In genomic region chr7:27606481-27607254, GRCm38 (mm10) we compare ENCODE assay signal across 11 mouse cellular contexts. TPM values are rescaled to one million over a fixed set of nuclear protein-coding genes. Genes with fewer than 3 reads are reported as not detected.
DNase-seq lines count a peak whose midpoint lies in the region; ATAC-seq and TF ChIP-seq lines count a peak whose summit lies in the region.
"Had no signal": no experiment of that assay in that cellular context is flagged by ENCODE, and none has a peak within 500 bp of the region (broad histone marks: within the 10 kb centered on the region; RNA-seq: fewer than 3 reads in every experiment).

No protein-coding gene starts in this region.

- 0 out of 2 replicates have a peak, but pooled peaks have one; percentile 29 for ATAC-seq in heart, embryonic 11.5 days (replicated peaks; ENCODE audit: insufficient number of reproducible peaks, low FRiP score, low TSS enrichment)
- ATAC-seq in lung, embryonic 14.5 days (ENCODE audit: insufficient read depth), result 0 out of 2 replicates have a peak, but pooled peaks have one; percentile 36
- 0 out of 2 replicates have a peak, but pooled peaks have one; percentile 35 for ATAC-seq in embryonic facial prominence, embryonic 15.5 days (ENCODE audit: insufficient number of reproducible peaks, low FRiP score, low TSS enrichment, low read depth)
- ATAC-seq in neural tube, embryonic 13.5 days (ENCODE audit: low read depth), result no peak
- ATAC-seq: activated CD4-positive, CD25-positive, alpha-beta regulatory T cell, adult 4 months had no signal

- peak overlapping the region; percentile 84 for H3K27ac ChIP-seq in heart, embryonic 11.5 days (ENCODE audit: low read depth, low read length)
- no peak overlapping the region for H3K27ac ChIP-seq in lung, embryonic 14.5 days (ENCODE audit: low read depth)
- H3K27ac ChIP-seq in embryonic facial prominence, embryonic 15.5 days (replicated peaks), result peak overlapping the region; percentile 48
- peak overlapping the region; percentile 39 for H3K27ac ChIP-seq in neural tube, embryonic 13.5 days (replicated peaks)

- H3K9me3 ChIP-seq in heart, embryonic 11.5 days (replicated peaks; ENCODE audit: control insufficient read depth, low read length), result no peaks in the 10 kb centered on the region
- H3K9me3 ChIP-seq in lung, embryonic 14.5 days (ENCODE audit: low read depth, low read length), result no peaks in the 10 kb centered on the region
- H3K9me3 ChIP-seq in embryonic facial prominence, embryonic 15.5 days (replicated peaks), result no peaks in the 10 kb centered on the region
- H3K9me3 ChIP-seq in neural tube, embryonic 13.5 days, result no peaks in the 10 kb centered on the region

- WGBS in heart, embryonic 11.5 days (ENCODE audit: insufficient replicate concordance), result 46% methylated on average over 10 of the region's 10 CpGs
- WGBS in lung, embryonic 14.5 days, result 44% methylated on average over 10 of the region's 10 CpGs
- 62% methylated on average over 10 of the region's 10 CpGs for WGBS in embryonic facial prominence, embryonic 15.5 days
- 58% methylated on average over 10 of the region's 10 CpGs for WGBS in neural tube, embryonic 13.5 days

- H3K4me3 ChIP-seq in heart, embryonic 11.5 days (ENCODE audit: low read depth, low read length), result no peak overlapping the region
- no peak overlapping the region for H3K4me3 ChIP-seq in lung, embryonic 14.5 days (ENCODE audit: low read depth, low read length)
- no peak overlapping the region for H3K4me3 ChIP-seq in embryonic facial prominence, embryonic 15.5 days (replicated peaks)
- H3K4me3 ChIP-seq in neural tube, embryonic 13.5 days, result no peak overlapping the region

- H3K36me3 ChIP-seq in heart, embryonic 11.5 days (ENCODE audit: control insufficient read depth, insufficient read depth, low read length), result peaks cover 4% of the 10 kb centered on the region; the same call in 1 of the 2 replicates
- H3K36me3 ChIP-seq in lung, embryonic 14.5 days (ENCODE audit: insufficient read depth), result peaks cover 35% of the 10 kb centered on the region
- peaks cover 18% of the 10 kb centered on the region for H3K36me3 ChIP-seq in embryonic facial prominence, embryonic 15.5 days
- peaks cover 23% of the 10 kb centered on the region for H3K36me3 ChIP-seq in neural tube, embryonic 13.5 days

- TF ChIP-seq CTCF in lung, embryonic 14.5 days (IDR thresholded peaks at IDR 0.05; ENCODE audit: low read depth), result no peak

- no peak for DNase-seq in heart, postnatal 25 days (ENCODE audit: low spot score)
- no peak for DNase-seq in lung, embryonic 14.5 days
- no peak for DNase-seq in lung, postnatal 25 days (ENCODE audit: low spot score)
- DNase-seq in layer of hippocampus, adult 9-11 months, result no peak
- DNase-seq in Muller cell, postnatal 12 days (ENCODE audit: inconsistent ontology term), result no peak
- DNase-seq: thymus, postnatal 14 days had no signal

- H3K4me1 ChIP-seq in heart, embryonic 11.5 days (ENCODE audit: control insufficient read depth, insufficient read depth, low read length), result peaks cover 75% of the 10 kb centered on the region
- H3K4me1 ChIP-seq in lung, embryonic 14.5 days (ENCODE audit: insufficient read depth), result peaks cover 34% of the 10 kb centered on the region
- H3K4me1 ChIP-seq in embryonic facial prominence, embryonic 15.5 days, result peaks cover 47% of the 10 kb centered on the region
- peaks cover 61% of the 10 kb centered on the region for H3K4me1 ChIP-seq in neural tube, embryonic 13.5 days (replicated peaks)

- peak overlapping the region; percentile 54 for H3K9ac ChIP-seq in heart, embryonic 11.5 days (ENCODE audit: low read depth, low read length)
- peak overlapping the region; percentile 20; the same call in 1 of the 2 replicates for H3K9ac ChIP-seq in lung, embryonic 14.5 days
- H3K9ac ChIP-seq in embryonic facial prominence, embryonic 15.5 days, result no peak overlapping the region
- H3K9ac ChIP-seq in neural tube, embryonic 13.5 days, result no peak overlapping the region

- H3K27me3 ChIP-seq in heart, embryonic 11.5 days (ENCODE audit: control insufficient read depth, insufficient read depth, low read length), result no peaks in the 10 kb centered on the region
- H3K27me3 ChIP-seq in lung, embryonic 14.5 days (ENCODE audit: insufficient read depth, low read length), result no peaks in the 10 kb centered on the region
- H3K27me3 ChIP-seq in embryonic facial prominence, embryonic 15.5 days, result no peaks in the 10 kb centered on the region
- no peaks in the 10 kb centered on the region for H3K27me3 ChIP-seq in neural tube, embryonic 13.5 days

- H3K4me2 ChIP-seq in heart, embryonic 11.5 days, result peak overlapping the region; percentile 47; the same call in 1 of the 2 replicates
- peak overlapping the region; percentile 3; the same call in 1 of the 2 replicates for H3K4me2 ChIP-seq in lung, embryonic 14.5 days
- no peak overlapping the region for H3K4me2 ChIP-seq in embryonic facial prominence, embryonic 15.5 days (replicated peaks)
- H3K4me2 ChIP-seq in neural tube, embryonic 13.5 days, result no peak overlapping the region

- intact Hi-C loops in heart, postnatal 25 days (cut with DNase I), result no loop called here

RNA-seq across cellular contexts. Expression of gene Akt2, which starts 15.3 kb away (rescaled TPM):
- 72.1 and 78.0 TPM in 2 replicates for polyA plus RNA-seq in heart, embryonic 11.5 days (2014; fragmentation: Nextera tagmentation; extraction: Ambion mirVana)
- 100 to 1,000 TPM; 166 to 177 TPM for total RNA-seq in heart, postnatal 25 days (2021)
- 92.6 and 98.9 TPM in 2 replicates for polyA plus RNA-seq in lung, embryonic 14.5 days (2014; fragmentation: Nextera tagmentation; extraction: Ambion mirVana)
- 114 and 117 TPM in 2 replicates for polyA plus RNA-seq in embryonic facial prominence, embryonic 15.5 days (2015; fragmentation: Nextera tagmentation; extraction: Ambion mirVana)
- 59.6 and 66.2 TPM in 2 replicates for polyA plus RNA-seq in neural tube, embryonic 13.5 days (2015; fragmentation: Nextera tagmentation; extraction: Ambion mirVana)

RNA-seq across cellular contexts. Expression of gene Ttc9b, which starts 47.0 kb away (rescaled TPM):
- not detected in 2 replicates for polyA plus RNA-seq in heart, embryonic 11.5 days (2014; fragmentation: Nextera tagmentation; extraction: Ambion mirVana)
- total RNA-seq in heart, postnatal 25 days (2021), result not detected
- 0.32 and 0.41 TPM in 2 replicates for polyA plus RNA-seq in lung, embryonic 14.5 days (2014; fragmentation: Nextera tagmentation; extraction: Ambion mirVana)
- polyA plus RNA-seq in embryonic facial prominence, embryonic 15.5 days (2015; fragmentation: Nextera tagmentation; extraction: Ambion mirVana), result 0.60 and 1.3 TPM in 2 replicates
- polyA plus RNA-seq in neural tube, embryonic 13.5 days (2015; fragmentation: Nextera tagmentation; extraction: Ambion mirVana), result 45.8 and 54.8 TPM in 2 replicates
- polyA plus RNA-seq: activated CD4-positive, CD25-positive, alpha-beta regulatory T cell, adult 4 months; gonadal fat pad, adult 2 months had no signal

RNA-seq across cellular contexts. Expression of gene 2310022A10Rik, which starts 53.6 kb away (rescaled TPM):
- 22.5 and 29.3 TPM in 2 replicates for polyA plus RNA-seq in heart, embryonic 11.5 days (2014; fragmentation: Nextera tagmentation; extraction: Ambion mirVana)
- total RNA-seq in heart, postnatal 25 days (2021), result 10 to 100 TPM; 64.6 to 71.9 TPM
- polyA plus RNA-seq in lung, embryonic 14.5 days (2014; fragmentation: Nextera tagmentation; extraction: Ambion mirVana), result 20.6 and 25.4 TPM in 2 replicates
- polyA plus RNA-seq in embryonic facial prominence, embryonic 15.5 days (2015; fragmentation: Nextera tagmentation; extraction: Ambion mirVana), result 36.4 and 38.0 TPM in 2 replicates
- polyA plus RNA-seq in neural tube, embryonic 13.5 days (2015; fragmentation: Nextera tagmentation; extraction: Ambion mirVana), result 30.9 and 31.9 TPM in 2 replicates

RNA-seq across cellular contexts. Expression of gene Pld3, which starts 53.6 kb away (rescaled TPM):
- polyA plus RNA-seq in heart, embryonic 11.5 days (2014; fragmentation: Nextera tagmentation; extraction: Ambion mirVana), result 59.5 and 64.2 TPM in 2 replicates
- 10 to 100 TPM; 23.3 to 27.1 TPM for total RNA-seq in heart, postnatal 25 days (2021)
- polyA plus RNA-seq in lung, embryonic 14.5 days (2014; fragmentation: Nextera tagmentation; extraction: Ambion mirVana), result 56.7 and 57.4 TPM in 2 replicates
- polyA plus RNA-seq in embryonic facial prominence, embryonic 15.5 days (2015; fragmentation: Nextera tagmentation; extraction: Ambion mirVana), result 121 and 122 TPM in 2 replicates
- 123 and 128 TPM in 2 replicates for polyA plus RNA-seq in neural tube, embryonic 13.5 days (2015; fragmentation: Nextera tagmentation; extraction: Ambion mirVana)

Comparison
In these comparisons a context has a peak if more than half of its experiments do, and no peak if none do; other contexts are left out.
1. H3K4me2 ChIP-seq: peak in heart, embryonic 11.5 days (single experiment) and lung, embryonic 14.5 days (single experiment); none in embryonic facial prominence, embryonic 15.5 days (single experiment) and neural tube, embryonic 13.5 days (single experiment).
2. H3K9ac ChIP-seq: peak in heart, embryonic 11.5 days (single experiment) and lung, embryonic 14.5 days (single experiment); none in embryonic facial prominence, embryonic 15.5 days (single experiment) and neural tube, embryonic 13.5 days (single experiment).
3. RNA of gene Ttc9b, which starts 47.0 kb away (polyA plus RNA-seq): 45.8 to 54.8 TPM in neural tube, embryonic 13.5 days; 0.60 to 1.3 TPM in embryonic facial prominence, embryonic 15.5 days, 0.32 to 0.41 TPM in lung, embryonic 14.5 days and not detected in heart, embryonic 11.5 days; every median in the first group is over 10 times any median in the second.